Mouse (Mus musculus) CD4-positive naive resting alpha-beta T cell, adult 57 days (primary cell): ENCODE data around the gene Pus7. TPM values are rescaled to one million over a fixed set of nuclear protein-coding genes. Genes with fewer than 3 reads are reported as not detected.

Experiments
- total RNA-seq: library from RNA; stranded (reverse); gene quantifications from one replicate; pipeline ENCODE4 v1.2.4, GENCODE M21; 2023

Gene Pus7
- 21.3 TPM for total RNA-seq

GRCm38 (mm10) chr5:23782931-23783877 lies at the start of gene Pus7:
TSS of gene Pus7 (minus strand) at chr5:23783711.

GRCm38 (mm10) chr5:23787536-23788389 lies 4.3 kb upstream of the Pus7 start, which contains the start of gene Rint1:
TSS of gene Rint1 (plus strand) at chr5:23787711.

Other genes with a start within 250 kb of the Pus7 start
- 141 TPM for gene Srpk2, start 99.1 kb downstream of the Pus7 start, total RNA-seq
- 24.1 TPM for gene Rint1, start 4.0 kb upstream of the Pus7 start, total RNA-seq
- gene Tomm7, start 60.5 kb upstream of the Pus7 start, total RNA-seq = 47.4 TPM
- 16.1 TPM for gene Fam126a, start 247.0 kb upstream of the Pus7 start, total RNA-seq